Mouse (Mus musculus) left cerebral cortex, postnatal 4 days (tissue): Measurements from ENCODE around the gene En2. TPM values are rescaled to one million over a fixed set of nuclear protein-coding genes. Genes with fewer than 3 reads are reported as not detected.

Experiments used
- DNase-seq: peaks from one replicate; pipeline ENCODE4 v3.0.0-alpha.2; 2022
- intact Hi-C: fragments of 180-260 bp; cut with DNase I; formaldehyde crosslinking; loops from one replicate; pipeline ENCODE4 v1.15.1; 2025
- total RNA-seq, 2 experiments: library from RNA; stranded (reverse); gene quantifications; 2 replicates each; pipeline ENCODE4 v1.2.3; 2021

Gene En2
- total RNA-seq: not detected

GRCm38 (mm10) chr5:28165358-28166255 is at the start of gene En2:
En2 (plus strand) TSS chr5:28165694.
- intact Hi-C loops: no loop called here
- peak; percentile 98 for DNase-seq

- intact Hi-C loops: no loop called here
- no peak for DNase-seq
These were observed 48.1 kb upstream of the En2 start for GRCm38 (mm10) chr5:28117251-28117880.

- intact Hi-C loops: no loop called here
- DNase-seq: peak; percentile 45
These were observed 47.5 kb upstream of the En2 start for GRCm38 (mm10) chr5:28117882-28118530.

- no peak for DNase-seq
- intact Hi-C loops: no loop called here
These were observed 47.0 kb upstream of the En2 start for GRCm38 (mm10) chr5:28118531-28118925.

GRCm38 (mm10) chr5:28119576-28119975 is 45.9 kb upstream of the En2 start:
- DNase-seq: no peak
- intact Hi-C loops: no loop called here

- peak; percentile 91 for DNase-seq
- intact Hi-C loops: no loop called here
These were observed 42.7 kb upstream of the En2 start for GRCm38 (mm10) chr5:28122491-28123454.

- intact Hi-C loops: no loop called here
- no peak for DNase-seq
These were observed 42.1 kb upstream of the En2 start for GRCm38 (mm10) chr5:28123455-28123825.

- peak; percentile 30 for DNase-seq
- intact Hi-C loops: no loop called here
These were observed 40.9 kb upstream of the En2 start for GRCm38 (mm10) chr5:28124321-28125230.

GRCm38 (mm10) chr5:28128851-28129250 is 36.6 kb upstream of the En2 start:
- intact Hi-C loops: no loop called here
- no peak for DNase-seq

- intact Hi-C loops: no loop called here
These were observed 33.3 kb upstream of the En2 start for GRCm38 (mm10) chr5:28132231-28132630.

GRCm38 (mm10) chr5:28136438-28136837 is 29.1 kb upstream of the En2 start:
- DNase-seq: peak; percentile 59
- intact Hi-C loops: no loop called here

More at GRCm38 (mm10) chr5:28132231-28132630, 33.3 kb upstream of the En2 start:
- no peak for DNase-seq

GRCm38 (mm10) chr5:28144555-28144954 is 20.9 kb upstream of the En2 start:
- intact Hi-C loops: no loop called here
- no peak for DNase-seq

GRCm38 (mm10) chr5:28146018-28146417 is 19.5 kb upstream of the En2 start:
- intact Hi-C loops: no loop called here
- no peak for DNase-seq

- intact Hi-C loops: no loop called here
- no peak for DNase-seq
These were observed 17.0 kb upstream of the En2 start for GRCm38 (mm10) chr5:28148473-28148872.

GRCm38 (mm10) chr5:28149436-28149835 is 16.1 kb upstream of the En2 start:
- DNase-seq: no peak
- intact Hi-C loops: no loop called here

GRCm38 (mm10) chr5:28157044-28157730 is 8.3 kb upstream of the En2 start:
- intact Hi-C loops: no loop called here
- DNase-seq: peak; percentile 51

GRCm38 (mm10) chr5:28157781-28158180 is 7.7 kb upstream of the En2 start:
- intact Hi-C loops: no loop called here
- no peak for DNase-seq

GRCm38 (mm10) chr5:28158308-28159071 is 7.0 kb upstream of the En2 start:
- intact Hi-C loops: no loop called here
- peak; percentile 59 for DNase-seq
